In genomic region chr17:46030731-46031620, GRCm38 (mm10) we compare ENCODE assay signal across 8 mouse cellular contexts. TPM values are rescaled to one million over a fixed set of nuclear protein-coding genes. Genes with fewer than 3 reads are reported as not detected.
DNase-seq lines count a peak whose midpoint lies in the region; ATAC-seq lines count a peak whose summit lies in the region.

No protein-coding gene starts in this region.

- no peaks in the 10 kb centered on the region for H3K9me3 ChIP-seq in forebrain, embryonic 15.5 days
- H3K9me3 ChIP-seq in lung, embryonic 16.5 days (ENCODE audit: control insufficient read depth, low read length): no peaks in the 10 kb centered on the region

- DNase-seq in ES-CJ7 (ENCODE audit: low read depth, low spot score): peak; percentile 35
- DNase-seq in c-Kit-positive CD71-positive TER-119-positive erythroid progenitor cells, embryonic 14.5 days (ENCODE audit: low spot score): peak; percentile 53
- DNase-seq in heart, postnatal 25 days (ENCODE audit: low spot score): peak; percentile 56
- DNase-seq in layer of hippocampus, postnatal 10 days (ENCODE audit: low spot score in 2 of 2): peak; percentile 64 to 74
- peak; percentile 51 for DNase-seq in retina, adult 2 months (ENCODE audit: low read depth, low spot score)
- peak; percentile 73 for DNase-seq in urinary bladder, adult 2 months (ENCODE audit: low spot score)

- H3K36me3 ChIP-seq in forebrain, embryonic 15.5 days: peaks cover 4% of the 10 kb centered on the region; the same call in 1 of the 2 replicates
- peaks cover under 1% of the 10 kb centered on the region; the same call in 1 of the 2 replicates for H3K36me3 ChIP-seq in lung, embryonic 16.5 days (ENCODE audit: control insufficient read depth, insufficient read depth, low read length)

- peaks cover 59% of the 10 kb centered on the region for H3K4me1 ChIP-seq in forebrain, embryonic 15.5 days
- H3K4me1 ChIP-seq in lung, embryonic 16.5 days (replicated peaks; ENCODE audit: control insufficient read depth, insufficient read depth, low read length): peaks cover 49% of the 10 kb centered on the region

- H3K9ac ChIP-seq in forebrain, embryonic 15.5 days (replicated peaks): peak overlapping the region; percentile 79
- peak overlapping the region; percentile 97 for H3K9ac ChIP-seq in lung, embryonic 16.5 days (ENCODE audit: low read length)

- ATAC-seq in forebrain, embryonic 15.5 days (replicated peaks): peak; percentile 33
- ATAC-seq in lung, embryonic 16.5 days (ENCODE audit: low read depth): peak; percentile 59

- WGBS in forebrain, embryonic 15.5 days: under 1% methylated on average over 84 of the region's 92 CpGs
- under 1% methylated on average over 76 of the region's 92 CpGs for WGBS in lung, embryonic 16.5 days

- intact Hi-C loops in heart, postnatal 25 days (cut with DNase I): loop anchor here (5.0 to 10.0 kb wide), 2 partner anchors 74 to 466 kb away; partner anchors contain the start of gene Slc35b2

- H3K4me3 ChIP-seq in forebrain, embryonic 15.5 days: peak overlapping the region; percentile 92
- peak overlapping the region; percentile 89 for H3K4me3 ChIP-seq in lung, embryonic 16.5 days (ENCODE audit: low read length)

- peak overlapping the region; percentile 91 for H3K27ac ChIP-seq in forebrain, embryonic 15.5 days (replicated peaks)
- peak overlapping the region; percentile 95 for H3K27ac ChIP-seq in lung, embryonic 16.5 days (ENCODE audit: low read length)

- H3K27me3 ChIP-seq in forebrain, embryonic 15.5 days: no peaks in the 10 kb centered on the region
- no peaks in the 10 kb centered on the region for H3K27me3 ChIP-seq in lung, embryonic 16.5 days (ENCODE audit: control insufficient read depth, insufficient read depth, low read depth, low read length)

- H3K4me2 ChIP-seq in forebrain, embryonic 15.5 days (replicated peaks): peak overlapping the region; percentile 96
- H3K4me2 ChIP-seq in lung, embryonic 16.5 days (ENCODE audit: low read depth, low read length): peak overlapping the region; percentile 71

RNA-seq across cellular contexts. Expression of gene Vegfa, which starts 1.2 kb away (rescaled TPM):
- polyA plus RNA-seq in forebrain, embryonic 15.5 days (2015; fragmentation: Nextera tagmentation; extraction: Ambion mirVana): 3.1 and 3.6 TPM in 2 replicates
- total RNA-seq in heart, postnatal 25 days (2021): 100 to 1,000 TPM; 257 to 275 TPM
- total RNA-seq in layer of hippocampus, postnatal 10 days (2021): 10 to 100 TPM; 92.2 to 97.0 TPM
- polyA plus RNA-seq in lung, embryonic 16.5 days (2015; fragmentation: Nextera tagmentation; extraction: Ambion mirVana): 4.5 and 5.7 TPM in 2 replicates
- polyA plus RNA-seq in urinary bladder, adult 2 months (2012; rRNA removed): 98.3 and 138 TPM in 2 replicates

Comparison
In these comparisons a context has a peak if more than half of its experiments do, and no peak if none do; other contexts are left out.
1. Peak in every context shown above with its lines: DNase-seq, ATAC-seq, H3K4me3 ChIP-seq and H3K27ac ChIP-seq.
2. RNA of gene Vegfa, which starts 1.2 kb away (polyA plus RNA-seq): 98.3 to 138 TPM in urinary bladder, adult 2 months; 4.5 to 5.7 TPM in lung, embryonic 16.5 days and 3.1 to 3.6 TPM in forebrain, embryonic 15.5 days; every median in the first group is over 10 times any median in the second.